ENCODE assay signal across 26 mouse cellular contexts in genomic region chr1:37113781-37114180, GRCm38 (mm10).
DNase-seq lines count a peak whose midpoint lies in the region; ATAC-seq lines count a peak whose summit lies in the region.
"Had no signal": no experiment of that assay in that cellular context is flagged by ENCODE, and none has a peak within 500 bp of the region (broad histone marks: within the 10 kb centered on the region; RNA-seq: fewer than 3 reads in every experiment).

No protein-coding gene starts in this region.

- no peaks in the 10 kb centered on the region for H3K36me3 ChIP-seq in intestine, embryonic 16.5 days (ENCODE audit: control insufficient read depth, insufficient read depth, low read length)
- no peaks in the 10 kb centered on the region for H3K36me3 ChIP-seq in intestine, embryonic 15.5 days
- no peaks in the 10 kb centered on the region for H3K36me3 ChIP-seq in embryonic facial prominence, embryonic 13.5 days
- H3K36me3 ChIP-seq: embryonic facial prominence, embryonic 15.5 days; heart, embryonic 12.5 days; heart, embryonic 15.5 days; hindbrain, embryonic 10.5 days; hindbrain, embryonic 13.5 days had no signal

- H3K27me3 ChIP-seq in intestine, embryonic 16.5 days (replicated peaks; ENCODE audit: control insufficient read depth, insufficient read depth, low read length), result no peaks in the 10 kb centered on the region
- no peaks in the 10 kb centered on the region for H3K27me3 ChIP-seq in intestine, embryonic 15.5 days (replicated peaks)
- no peaks in the 10 kb centered on the region for H3K27me3 ChIP-seq in embryonic facial prominence, embryonic 13.5 days
- H3K27me3 ChIP-seq: embryonic facial prominence, embryonic 15.5 days; heart, embryonic 12.5 days; heart, embryonic 15.5 days; hindbrain, embryonic 13.5 days had no signal

- intact Hi-C loops in left cerebral cortex, postnatal 14 days (cut with DNase I), result no loop called here

- no peak overlapping the region for H3K9ac ChIP-seq in intestine, embryonic 16.5 days (ENCODE audit: low read depth, low read length)
- no peak overlapping the region for H3K9ac ChIP-seq in intestine, embryonic 15.5 days
- H3K9ac ChIP-seq in embryonic facial prominence, embryonic 13.5 days, result no peak overlapping the region
- H3K9ac ChIP-seq: embryonic facial prominence, embryonic 15.5 days; heart, embryonic 12.5 days; heart, embryonic 15.5 days; hindbrain, embryonic 13.5 days had no signal

- no peak overlapping the region for H3K4me2 ChIP-seq in intestine, embryonic 16.5 days (ENCODE audit: low read depth, low read length)
- H3K4me2 ChIP-seq in intestine, embryonic 15.5 days (replicated peaks), result no peak overlapping the region
- no peak overlapping the region for H3K4me2 ChIP-seq in embryonic facial prominence, embryonic 13.5 days
- H3K4me2 ChIP-seq: embryonic facial prominence, embryonic 15.5 days; heart, embryonic 12.5 days; heart, embryonic 15.5 days; hindbrain, embryonic 13.5 days had no signal

- WGBS in intestine, embryonic 16.5 days, result 58% methylated on average over 6 of the region's 6 CpGs
- 67% methylated on average over 6 of the region's 6 CpGs for WGBS in intestine, embryonic 15.5 days
- 55% methylated on average over 6 of the region's 6 CpGs for WGBS in embryonic facial prominence, embryonic 13.5 days

- DNase-seq in MN1 (ENCODE audit: low spot score), result peak; percentile 29
- no peak for DNase-seq in layer of hippocampus, postnatal 25 days (ENCODE audit: extremely low spot score in 1 of 2, low spot score in 1 of 2)
- DNase-seq in left cerebral cortex, postnatal 14 days (ENCODE audit: low spot score in 2 of 2), result no peak
- DNase-seq: adrenal gland, adult 8-10 months; adrenal gland, postnatal 25 days; B cell, adult 2 months; cerebellum, adult 11-12 months; cerebellum, adult 8-10 months; cerebellum, postnatal 10 days; gastrocnemius, postnatal 25 days; heart, adult 18-20 months; heart, postnatal 10 days; heart, postnatal 36 days; kidney, adult 11 months had no signal

- H3K4me1 ChIP-seq in intestine, embryonic 16.5 days (ENCODE audit: control insufficient read depth, insufficient read depth, low read length), result no peaks in the 10 kb centered on the region
- H3K4me1 ChIP-seq in intestine, embryonic 15.5 days (replicated peaks), result 0 out of 2 replicates have a peak, but pooled peaks cover 8% of the 10 kb centered on the region
- H3K4me1 ChIP-seq in embryonic facial prominence, embryonic 13.5 days, result peaks cover 16% of the 10 kb centered on the region
- H3K4me1 ChIP-seq: heart, embryonic 12.5 days; heart, embryonic 15.5 days had no signal

- H3K9me3 ChIP-seq in intestine, embryonic 16.5 days (ENCODE audit: control insufficient read depth, low read length), result no peaks in the 10 kb centered on the region
- H3K9me3 ChIP-seq in intestine, embryonic 15.5 days, result no peaks in the 10 kb centered on the region
- no peaks in the 10 kb centered on the region for H3K9me3 ChIP-seq in embryonic facial prominence, embryonic 13.5 days
- H3K9me3 ChIP-seq: embryonic facial prominence, embryonic 15.5 days; heart, embryonic 12.5 days; heart, embryonic 15.5 days; hindbrain, embryonic 10.5 days; hindbrain, embryonic 13.5 days had no signal

- peak overlapping the region; percentile 38 for H3K27ac ChIP-seq in intestine, embryonic 16.5 days (ENCODE audit: low read length)
- H3K27ac ChIP-seq in intestine, embryonic 15.5 days, result no peak overlapping the region
- peak overlapping the region; percentile 44 for H3K27ac ChIP-seq in embryonic facial prominence, embryonic 13.5 days
- H3K27ac ChIP-seq: embryonic facial prominence, embryonic 15.5 days; heart, embryonic 15.5 days; hindbrain, embryonic 10.5 days; hindbrain, embryonic 13.5 days; hindbrain, postnatal 0 days had no signal

- H3K4me3 ChIP-seq in intestine, embryonic 16.5 days (ENCODE audit: low read length), result no peak overlapping the region
- no peak overlapping the region for H3K4me3 ChIP-seq in intestine, embryonic 15.5 days (replicated peaks)
- no peak overlapping the region for H3K4me3 ChIP-seq in embryonic facial prominence, embryonic 13.5 days
- H3K4me3 ChIP-seq: embryonic facial prominence, embryonic 15.5 days; heart, embryonic 12.5 days; heart, embryonic 15.5 days; hindbrain, embryonic 10.5 days; hindbrain, embryonic 13.5 days had no signal

- ATAC-seq in intestine, embryonic 16.5 days, result no peak
- ATAC-seq in intestine, embryonic 15.5 days, result no peak
- no peak for ATAC-seq in embryonic facial prominence, embryonic 13.5 days (ENCODE audit: insufficient number of reproducible peaks, insufficient read depth, low FRiP score, low TSS enrichment, low read depth)
- ATAC-seq: activated CD4-positive, CD25-positive, alpha-beta regulatory T cell, adult 4 months; forebrain, embryonic 14.5 days; hindbrain, postnatal 0 days; inflammation-experienced regulatory T-cells, adult 6 months had no signal
